Mouse (Mus musculus) heart, postnatal 4 days (tissue): Measurements from ENCODE around the gene Tomm40l. TPM values are rescaled to one million over a fixed set of nuclear protein-coding genes. Genes with fewer than 3 reads are reported as not detected.

Experiments
- DNase-seq: peaks from one replicate; pipeline ENCODE4 v3.0.0; 2021
- total RNA-seq, 2 experiments: library from RNA; stranded (reverse); gene quantifications; 2 replicates each; pipeline ENCODE4 v1.2.3; 2021

Gene Tomm40l
- total RNA-seq, 2 experiments from 2014 or later: 79.9 to 85.2 TPM

DNA sequence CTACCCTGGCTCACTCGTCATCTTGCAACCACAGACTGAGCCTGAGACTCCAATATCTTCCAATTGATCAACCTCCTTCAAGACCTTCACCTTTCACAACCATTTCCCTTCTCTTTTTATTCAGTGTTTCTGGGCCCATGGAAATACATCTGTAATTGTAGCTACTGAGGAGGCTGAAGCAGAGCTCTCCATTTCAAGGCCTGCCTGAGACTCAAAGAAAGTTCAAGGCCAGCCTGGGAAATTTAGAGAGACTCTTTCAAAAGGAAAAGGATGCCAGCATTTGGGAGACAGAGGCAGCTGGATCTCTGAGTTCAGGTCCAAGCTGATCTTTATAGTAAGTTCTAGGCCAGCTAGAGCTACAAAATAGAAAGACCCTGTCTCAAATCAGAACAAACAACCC, 5.6 kb upstream of the Tomm40l start:
- DNase-seq: no peak

DNA sequence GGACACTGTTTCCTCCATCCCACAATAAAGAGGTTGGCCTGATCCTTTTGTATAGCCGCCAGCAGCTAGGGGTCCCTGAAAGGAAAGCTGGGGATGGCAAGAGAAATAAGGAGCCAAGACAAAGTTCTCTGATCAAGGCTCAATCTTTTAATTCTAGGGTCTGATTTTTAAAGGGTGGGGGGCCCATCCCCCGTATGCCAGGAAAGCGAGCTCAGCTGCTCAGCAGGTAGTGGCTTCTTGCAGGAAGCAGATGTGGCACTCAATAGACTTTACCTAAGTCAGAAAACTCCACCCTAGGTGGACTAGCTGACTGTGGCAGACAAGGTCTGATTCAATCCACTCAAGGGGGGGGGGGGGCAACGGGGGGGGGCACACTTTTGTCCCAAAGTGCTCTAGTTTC, 4.5 kb upstream of the Tomm40l start:
- no peak for DNase-seq

DNA sequence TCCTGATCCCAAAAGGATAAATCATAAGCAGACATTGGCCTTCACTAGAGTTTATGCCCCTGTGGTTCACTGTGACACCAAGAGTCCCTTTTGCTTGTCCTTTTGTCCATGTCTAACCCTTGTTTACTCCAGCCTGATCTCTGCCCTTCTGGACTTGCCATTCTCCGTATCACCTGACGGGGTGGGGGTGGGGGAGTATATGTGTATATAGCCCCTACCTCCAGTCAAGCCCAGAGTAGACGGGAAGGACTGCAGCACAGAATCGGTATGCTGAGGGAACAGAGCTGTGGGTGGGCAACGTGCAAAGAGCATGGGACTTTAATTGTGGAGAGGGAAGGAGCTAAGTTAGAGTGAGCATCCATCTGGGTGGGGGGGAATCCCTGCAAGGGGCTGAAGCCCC, 2.5 kb upstream of the Tomm40l start, which contains the start of gene Apoa2:
TSS of gene Apoa2 (plus strand) at position 198 of the 400 bp plus-strand sequence.
- DNase-seq: no peak

DNA sequence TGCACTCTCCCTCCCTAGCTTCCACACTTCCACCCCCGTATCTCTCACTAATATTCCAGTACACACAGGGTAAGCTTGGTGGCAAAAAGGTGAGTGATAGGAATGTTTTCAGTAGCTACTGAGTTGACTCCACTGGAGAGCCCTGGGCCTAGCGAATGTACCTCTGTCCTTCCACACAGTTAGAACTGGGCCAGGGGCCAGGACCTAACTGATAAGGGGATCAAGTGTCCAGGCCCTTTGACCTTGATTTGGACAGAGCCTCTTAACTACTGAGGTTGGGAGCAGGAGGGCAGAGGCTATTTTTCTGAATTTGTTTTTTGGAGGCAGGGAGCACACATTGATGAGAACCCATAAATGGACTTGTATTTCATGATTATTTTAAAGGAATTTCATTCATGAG, 1.5 kb upstream of the Tomm40l start:
- DNase-seq: no peak

DNA sequence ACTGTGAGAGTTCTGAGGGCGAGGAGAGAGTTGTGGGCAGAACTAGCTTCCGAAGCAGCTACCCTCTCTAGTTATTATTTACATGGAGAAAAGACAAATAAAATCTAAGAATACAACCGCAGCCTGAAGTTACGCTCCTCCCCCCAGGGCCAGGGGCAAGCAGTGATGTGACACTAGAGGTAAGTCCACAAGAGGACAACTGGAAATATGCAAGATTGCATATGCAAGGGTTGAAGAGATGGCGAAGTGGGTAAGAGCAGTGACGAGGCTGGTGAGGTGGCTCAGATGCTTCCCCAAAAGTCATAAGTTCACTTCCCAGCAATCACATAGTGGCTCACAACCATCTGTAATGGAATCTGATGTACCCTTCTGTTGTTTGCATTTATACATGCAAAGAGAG, 854 bp upstream of the Tomm40l start:
- no peak for DNase-seq

DNA sequence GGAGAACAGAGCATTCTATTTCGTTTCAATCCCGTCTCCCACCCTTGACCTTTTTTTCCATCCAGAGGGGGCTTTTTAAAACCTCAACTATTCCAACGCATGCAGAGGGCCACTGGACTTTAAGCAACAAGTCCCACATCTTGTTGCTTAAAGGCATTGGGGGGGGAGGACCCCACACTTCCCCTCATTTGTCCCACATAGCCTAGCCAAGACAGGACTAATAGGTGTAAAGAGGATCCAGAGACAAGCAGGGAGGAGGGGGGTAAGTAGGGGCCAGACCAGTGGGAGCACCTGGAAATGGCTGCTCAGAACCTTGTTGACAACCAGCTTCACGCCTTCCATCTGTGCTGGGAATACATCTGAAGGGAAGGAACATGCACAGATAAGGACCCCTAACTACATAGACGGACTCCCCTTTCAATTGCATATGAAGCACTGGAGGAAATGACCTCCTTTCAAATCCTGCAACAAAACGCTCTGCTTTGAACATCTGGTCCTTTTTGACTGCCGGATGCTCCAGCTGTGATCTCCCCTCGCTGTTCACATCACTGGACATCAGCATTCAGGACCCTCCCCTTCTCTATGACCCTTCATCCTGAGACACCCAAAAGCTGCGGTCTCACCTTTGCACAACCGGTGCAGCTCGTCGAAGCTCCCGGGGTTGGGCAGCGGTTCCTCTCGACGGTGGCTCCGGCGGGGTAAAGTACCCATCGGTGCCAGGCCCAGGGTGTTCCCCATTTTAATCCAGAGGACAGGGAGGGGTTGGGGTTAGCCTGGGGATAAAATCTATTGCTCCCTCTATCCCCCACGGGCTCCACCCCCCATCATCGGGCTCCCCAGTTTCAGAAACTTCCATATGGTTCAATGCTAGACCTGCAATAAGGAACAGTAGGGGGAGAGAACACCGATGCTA, 777 bp downstream of the Tomm40l start:
- DNase-seq: peak; percentile 36

DNA sequence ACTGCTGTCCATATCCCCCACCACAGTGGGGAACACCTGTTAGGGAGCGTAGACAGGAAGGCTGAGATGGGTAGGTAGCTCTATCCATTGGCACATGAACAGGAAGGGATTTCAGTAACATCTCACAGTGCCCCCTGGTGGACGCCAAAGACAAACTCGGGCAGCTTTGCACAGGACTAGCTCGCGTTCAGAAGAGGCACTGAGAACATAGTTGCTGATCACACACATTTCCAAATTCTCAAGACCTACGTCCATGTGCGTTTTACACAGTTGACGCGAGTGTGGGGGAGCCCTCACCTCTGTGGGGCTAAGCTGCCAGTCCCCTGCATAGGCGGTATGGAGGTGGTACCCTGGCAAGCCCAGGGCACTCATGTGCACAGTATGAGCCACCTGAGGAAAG, 1.4 kb downstream of the Tomm40l start:
- DNase-seq: peak; percentile 92

DNA sequence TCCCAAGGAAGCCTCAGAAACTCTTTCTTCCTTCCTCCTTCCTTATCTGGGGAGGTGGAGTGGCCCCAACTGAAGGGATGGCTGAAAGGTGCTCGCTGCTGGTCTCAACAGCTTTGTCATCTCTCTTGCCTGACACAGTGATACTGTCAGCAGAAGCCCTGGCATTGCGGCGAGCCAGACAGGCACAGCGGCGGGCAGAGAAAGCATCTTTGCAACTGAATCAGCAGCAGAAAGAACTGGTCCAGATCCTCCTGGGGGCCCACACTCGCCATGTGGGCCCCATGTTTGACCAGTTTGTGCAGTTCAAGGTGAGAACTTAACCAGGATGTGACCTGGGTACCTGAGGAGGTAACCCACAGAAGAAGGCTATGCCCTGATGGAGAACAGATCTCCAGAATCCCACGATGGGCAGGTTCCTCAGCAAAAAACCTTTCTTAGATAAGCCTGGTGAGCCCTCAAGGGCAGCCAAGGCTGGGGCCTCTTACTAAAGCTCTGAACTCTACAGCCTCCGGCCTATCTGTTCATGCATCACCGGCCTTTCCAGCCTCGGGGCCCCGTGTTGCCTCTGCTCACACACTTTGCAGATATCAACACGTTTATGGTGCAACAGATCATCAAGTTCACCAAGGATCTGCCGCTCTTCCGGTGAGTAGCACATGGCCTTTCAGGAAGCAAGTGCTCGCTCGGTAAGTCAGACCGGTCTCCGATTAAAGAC, 5.9 kb downstream of the Tomm40l start:
- no peak for DNase-seq

DNA sequence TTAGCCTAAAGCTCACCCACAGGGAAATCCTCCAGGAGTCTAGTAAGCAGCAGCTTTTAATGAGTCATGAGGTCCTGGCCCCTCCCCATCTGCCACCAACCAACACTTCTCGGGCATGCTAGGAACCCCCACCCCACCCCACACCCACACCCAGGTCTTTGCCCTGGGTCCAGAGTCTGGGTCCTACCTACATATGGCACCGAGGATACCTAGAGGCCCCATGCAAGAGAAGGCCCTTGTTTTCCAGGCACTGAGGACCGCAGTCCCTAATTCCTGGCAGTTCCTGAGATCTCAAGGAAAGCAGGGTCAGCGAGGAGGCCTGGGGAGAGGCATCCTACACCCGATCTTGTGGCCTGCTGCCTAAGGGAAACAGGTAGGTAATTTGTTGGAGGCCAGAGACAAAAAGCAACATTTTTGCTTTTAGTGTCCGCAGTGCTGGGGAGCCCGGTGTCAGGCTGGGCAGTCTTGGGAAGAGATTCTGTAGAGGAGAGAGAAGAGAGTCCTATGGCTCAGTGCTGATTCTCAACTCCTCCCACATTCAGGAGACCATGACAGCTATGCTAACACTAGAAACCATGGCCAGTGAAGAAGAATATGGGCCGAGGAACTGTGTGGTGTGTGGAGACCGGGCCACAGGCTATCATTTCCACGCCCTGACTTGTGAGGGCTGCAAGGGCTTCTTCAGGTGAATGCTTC, 8.4 kb downstream of the Tomm40l start, which contains the start of gene Nr1i3:
TSS of gene Nr1i3 (plus strand) at position 170 of the 696 bp plus-strand sequence.
- no peak for DNase-seq

DNA sequence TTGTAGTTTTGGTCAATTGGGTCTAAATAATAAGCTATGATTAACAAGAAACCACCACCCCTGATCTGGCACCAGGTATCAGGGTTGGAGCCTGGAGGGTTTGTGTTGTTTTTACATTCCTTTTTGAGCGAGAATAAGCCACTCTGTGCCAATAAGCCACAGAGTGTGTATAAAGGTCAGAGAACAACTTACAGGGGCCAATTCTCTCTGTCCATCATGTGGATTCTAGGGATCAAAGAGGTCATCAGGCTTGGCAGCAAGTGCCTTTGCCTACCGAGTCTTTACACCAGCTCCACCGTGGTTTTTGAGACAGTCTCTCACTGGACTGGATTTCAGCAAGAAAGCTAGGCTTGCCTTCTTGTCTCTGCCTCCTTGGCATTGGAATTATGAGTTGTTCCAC, 9.5 kb downstream of the Tomm40l start:
- DNase-seq: no peak

DNA sequence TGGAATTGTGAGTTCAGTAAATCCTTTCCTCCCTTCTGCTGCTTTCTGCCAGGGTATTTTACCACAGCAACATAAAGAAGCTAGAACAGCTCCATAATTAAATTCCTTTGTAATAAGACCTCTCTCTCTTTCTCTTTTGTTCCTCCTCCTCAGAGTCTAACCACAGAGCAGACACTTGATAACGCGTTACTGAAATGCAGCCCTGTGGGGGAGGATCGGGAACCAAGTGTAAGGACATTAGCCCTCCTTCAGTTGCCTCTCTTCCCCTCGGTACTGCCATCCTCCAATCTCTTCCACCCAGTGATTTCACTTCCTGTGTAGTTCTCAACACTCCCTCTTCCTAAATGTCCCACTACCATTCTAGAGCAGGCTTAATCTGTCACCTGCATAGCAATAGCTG, 12.9 kb downstream of the Tomm40l start:
- DNase-seq: no peak

DNA sequence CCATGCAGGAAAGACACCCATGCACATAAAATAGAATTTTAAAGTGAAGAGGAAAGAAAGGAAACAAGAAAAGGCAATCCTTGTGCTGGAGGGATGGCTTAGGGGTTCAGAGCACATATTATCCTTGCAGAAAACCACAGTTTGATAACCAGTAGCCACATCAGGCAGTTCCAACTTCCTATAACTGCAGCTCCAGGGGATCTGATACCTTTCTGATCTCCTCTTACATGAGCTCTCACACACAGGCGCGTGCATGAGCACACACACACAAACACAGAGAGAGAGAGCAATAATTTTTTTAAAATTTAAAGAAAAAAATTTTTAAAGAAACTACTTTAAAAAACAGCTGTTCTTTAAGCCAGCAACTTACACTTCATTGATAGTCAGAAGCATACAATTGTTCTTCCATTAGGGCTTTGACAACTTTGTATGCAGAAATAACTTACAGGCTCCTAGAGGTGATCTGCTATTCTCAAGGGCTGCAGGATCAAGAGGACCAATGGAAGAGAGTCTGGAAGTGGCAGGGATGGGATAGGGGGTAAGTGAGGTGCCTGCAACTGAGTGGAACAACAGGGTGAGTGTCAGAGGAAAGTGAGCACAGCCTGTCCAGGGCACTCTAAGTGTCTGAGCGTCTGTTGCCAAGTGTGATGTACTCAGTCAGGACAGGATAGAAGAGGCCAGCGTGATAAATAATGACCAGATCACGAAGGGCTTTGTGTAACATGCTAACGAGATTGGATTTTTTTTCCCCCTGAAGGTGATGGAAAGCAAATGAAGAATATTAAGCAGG, 16.4 kb downstream of the Tomm40l start:
- no peak for DNase-seq

DNA sequence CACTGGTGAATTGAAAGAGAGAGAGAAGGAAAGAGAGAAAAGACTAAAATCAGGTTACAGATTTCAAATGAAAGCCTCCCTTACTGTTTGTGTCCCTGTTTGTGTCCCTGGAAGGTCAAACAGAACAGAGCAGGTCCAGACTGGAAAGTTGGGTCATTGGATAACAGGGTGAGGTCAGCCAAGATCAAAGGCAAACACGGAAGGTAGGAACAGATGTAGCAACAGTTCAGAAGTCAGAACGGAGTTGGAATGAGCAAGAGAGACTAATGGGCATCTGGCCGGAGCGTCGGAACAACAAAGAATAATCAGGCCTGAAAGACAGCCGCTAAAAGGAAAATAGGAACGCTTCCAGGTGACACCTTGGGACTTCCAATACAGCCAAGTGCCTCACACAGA, 18.1 kb downstream of the Tomm40l start:
- no peak for DNase-seq

DNA sequence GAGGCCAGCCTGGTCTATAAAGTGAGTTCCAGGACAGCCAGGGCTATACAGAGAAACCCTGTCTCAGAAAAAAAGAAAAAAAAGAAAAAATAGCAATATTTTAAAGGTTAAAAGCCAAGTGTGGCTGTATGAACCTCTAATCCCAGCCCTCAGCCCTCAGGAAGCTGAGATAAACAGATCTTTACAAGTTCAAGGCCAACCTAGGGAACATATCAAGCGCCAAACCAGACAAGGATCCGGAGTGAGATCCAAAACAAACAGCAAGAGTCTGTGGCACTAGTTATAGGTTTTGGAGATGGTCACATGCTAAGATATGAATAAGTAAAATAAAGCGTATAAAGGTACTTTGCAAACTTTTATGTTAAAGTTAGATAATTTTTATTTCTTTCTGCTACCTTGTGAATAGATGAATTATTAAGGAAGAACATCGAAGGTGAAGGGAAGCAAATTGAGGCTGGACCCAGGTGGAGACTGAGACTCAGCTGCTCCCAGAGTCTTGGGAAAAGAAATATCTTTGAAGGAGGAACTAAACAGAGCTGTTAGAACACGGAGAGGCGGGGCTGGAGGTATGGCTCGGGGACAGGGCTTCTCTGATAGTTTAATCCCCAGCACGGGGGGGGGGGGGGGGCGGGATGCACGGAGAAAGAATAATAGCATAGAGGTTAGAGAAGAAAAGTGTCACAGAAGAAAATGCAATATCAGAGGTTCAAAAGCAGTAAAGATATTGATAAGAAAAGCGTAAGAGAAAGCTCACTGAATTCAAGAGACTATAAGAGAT, 18.7 kb downstream of the Tomm40l start:
- no peak for DNase-seq

DNA sequence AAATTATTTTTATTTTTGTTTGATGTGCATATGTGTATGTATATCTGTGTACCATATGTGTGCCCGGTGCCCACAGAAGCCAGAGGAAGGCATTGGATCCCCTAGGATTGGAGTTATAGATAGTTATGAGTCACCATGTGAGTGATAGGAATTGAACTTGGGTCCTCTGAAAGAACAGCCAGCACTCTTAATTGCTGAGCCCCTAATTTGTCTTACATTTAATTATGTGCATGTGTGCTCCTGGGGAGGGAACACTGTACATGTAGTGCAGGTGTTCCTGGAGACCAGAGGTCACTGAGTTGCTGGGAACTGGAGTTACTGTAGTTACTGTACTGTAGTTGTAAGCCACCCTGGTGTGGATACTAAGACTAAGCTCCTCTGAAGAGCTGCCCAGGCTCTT, 21.5 kb downstream of the Tomm40l start:
- no peak for DNase-seq

DNA sequence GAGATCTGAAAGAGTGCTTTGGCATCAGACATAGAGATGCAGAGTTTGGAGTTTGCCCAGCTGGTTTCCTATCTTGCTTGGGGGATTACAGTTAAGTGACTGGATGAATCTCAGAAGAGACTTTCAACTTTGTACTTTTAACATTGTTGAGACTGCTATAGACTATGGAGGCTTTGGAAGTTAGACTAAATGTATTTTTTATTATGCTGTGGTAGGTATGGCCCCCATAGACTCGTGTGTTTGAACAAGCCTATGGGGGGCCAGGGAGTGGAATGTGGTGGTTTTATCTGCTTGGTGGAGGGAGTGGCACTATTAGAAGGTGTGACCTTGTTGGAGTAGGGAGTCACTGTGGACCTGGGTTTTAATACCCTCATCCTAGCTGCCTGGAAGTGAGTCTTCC, 22.8 kb downstream of the Tomm40l start:
- DNase-seq: no peak

DNA sequence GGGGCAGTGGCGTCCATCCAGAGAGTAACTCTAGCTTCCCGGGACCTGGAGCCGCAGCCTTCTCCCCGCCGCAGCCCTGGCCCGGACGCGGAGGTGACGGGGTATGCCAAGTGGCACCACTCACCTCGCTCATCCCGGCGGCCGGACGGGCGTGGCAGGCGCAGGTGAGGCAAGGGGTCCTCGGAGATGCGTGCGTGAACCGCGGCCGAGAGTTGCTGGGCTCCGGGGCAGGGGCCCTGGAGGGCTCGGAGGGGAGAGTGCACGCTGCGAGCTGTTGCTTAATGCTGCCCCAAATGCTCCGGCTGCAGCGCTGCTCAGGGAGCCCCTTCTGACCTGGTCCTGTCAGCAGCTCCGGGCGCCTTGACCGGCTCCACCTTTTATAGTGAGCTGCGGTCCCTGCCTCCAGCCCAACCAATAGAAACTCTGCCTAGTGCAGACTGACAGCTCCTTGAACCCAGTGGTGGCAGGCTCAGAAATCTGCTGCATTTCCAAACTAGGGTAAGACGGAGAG, 26.4 kb downstream of the Tomm40l start, which contains the start of gene Pcp4l1:
TSS of gene Pcp4l1 (minus strand) at position 382 of the 511 bp plus-strand sequence.
- peak; percentile 84 for DNase-seq

DNA sequence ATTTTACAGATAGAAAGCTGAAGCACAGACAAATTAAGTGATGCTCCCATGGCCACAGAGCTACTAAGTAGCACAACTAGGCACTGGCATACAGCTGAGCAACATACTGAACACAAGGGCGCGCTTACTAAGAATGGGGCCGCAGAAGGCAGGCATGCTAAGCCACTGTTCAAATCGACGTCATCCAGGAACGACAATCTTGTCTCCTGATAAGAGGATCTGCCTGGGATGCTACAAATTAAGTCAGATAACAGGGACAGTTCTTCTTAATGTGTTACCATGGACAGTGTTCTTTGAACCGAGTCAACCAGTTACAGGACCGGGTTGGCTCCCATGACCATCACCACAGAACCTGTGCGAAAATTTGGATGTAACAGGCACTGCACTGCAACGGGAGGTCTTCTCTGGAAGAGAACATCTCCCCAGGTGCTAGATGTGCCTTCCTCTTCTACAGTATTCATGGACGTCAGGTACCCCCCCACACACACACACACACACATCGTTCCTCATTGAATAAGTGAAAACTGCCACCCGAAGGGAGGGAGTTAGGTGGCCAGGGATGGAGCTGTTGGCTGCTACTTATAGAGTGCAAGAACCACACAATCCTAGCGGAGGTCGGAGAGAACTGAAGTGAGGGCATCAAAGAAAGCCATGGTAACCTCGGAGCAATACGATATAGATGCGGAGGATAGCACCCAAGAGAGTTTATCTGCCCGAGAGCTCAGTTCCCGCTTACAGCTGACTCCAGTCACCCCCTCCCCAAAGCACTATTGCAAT, 27.1 kb downstream of the Tomm40l start:
- DNase-seq: no peak

DNA sequence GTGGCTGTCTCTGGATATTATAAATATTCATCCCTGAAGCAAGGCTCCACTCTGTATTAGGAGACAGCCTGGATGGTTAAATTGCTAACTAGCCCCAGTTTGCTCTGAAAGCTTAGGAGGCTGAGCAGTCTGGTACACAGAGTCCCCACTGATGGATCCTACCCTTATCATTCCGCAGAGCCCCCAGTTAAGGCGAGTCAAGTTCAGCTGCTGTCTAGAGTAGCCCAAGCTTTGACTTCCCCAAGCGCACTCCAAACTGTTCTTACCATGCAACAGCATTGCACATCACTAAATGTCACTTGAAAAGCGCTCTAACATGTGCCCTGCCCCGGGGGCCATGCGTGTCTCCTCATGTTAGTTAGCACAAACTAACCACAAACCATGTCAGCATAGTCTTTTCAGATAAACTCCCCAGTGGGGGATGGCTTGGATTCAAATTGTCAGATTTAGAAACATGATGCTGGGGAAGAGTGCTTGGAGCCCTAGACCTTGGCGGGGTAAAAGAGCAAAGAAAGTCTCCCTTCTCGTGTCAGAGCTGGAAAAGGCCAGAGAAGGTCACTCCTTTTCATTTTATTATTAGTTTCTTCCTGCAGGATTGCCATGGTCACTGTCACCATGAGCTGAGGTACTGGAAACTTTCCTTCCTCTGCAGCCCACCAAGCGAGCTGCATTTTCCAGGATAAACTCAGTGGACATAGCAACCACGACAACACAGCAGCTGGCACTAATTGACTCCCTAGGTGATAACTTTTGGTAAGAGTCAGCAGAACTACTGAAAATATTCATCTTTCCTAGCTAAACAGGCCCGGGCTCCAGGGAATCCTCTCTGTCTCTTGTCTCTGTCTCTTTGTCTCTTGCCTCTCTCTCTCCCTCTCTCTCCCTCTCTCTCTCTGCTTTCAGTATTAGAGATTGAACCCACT, 28.1 kb downstream of the Tomm40l start:
- DNase-seq: no peak
